Comparison of ENCODE assay signal across 20 mouse cellular contexts in the genomic region with DNA sequence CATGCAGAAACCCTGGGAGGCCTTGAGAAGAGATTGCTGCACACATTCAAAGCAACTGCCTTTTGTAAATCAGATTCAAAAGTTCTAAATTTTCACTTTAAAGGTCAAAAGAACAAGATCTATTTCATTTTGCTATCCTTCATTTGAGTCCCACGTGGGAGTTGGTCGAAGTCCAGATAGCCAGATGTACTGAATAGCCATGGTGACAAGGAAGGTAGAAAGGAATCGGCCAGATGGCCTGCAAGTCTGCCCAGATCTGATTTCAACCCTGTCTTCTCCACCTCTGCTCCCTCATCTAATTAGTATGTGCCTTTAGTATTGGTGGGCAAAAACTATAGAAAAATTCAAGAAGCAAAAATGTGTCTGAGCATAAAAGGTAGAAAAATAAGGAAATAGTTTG.
A peak's percentile ranks its signal among the peaks of the same experiment; 100 is the strongest.
DNase-seq lines count a peak whose midpoint lies in the region; ATAC-seq and TF ChIP-seq lines count a peak whose summit lies in the region.
"Had no signal": no experiment of that assay in that cellular context is flagged by ENCODE, and none has a peak within 500 bp of the region (broad histone marks: within the 10 kb centered on the region; RNA-seq: fewer than 3 reads in every experiment).

No protein-coding gene starts in this region.

- no peak for TF ChIP-seq CTCF in hindbrain, postnatal 0 days (IDR thresholded peaks at IDR 0.05; ENCODE audit: low read depth)

- WGBS in hindbrain, postnatal 0 days: 45% methylated on average over 3 of the region's 3 CpGs
- 47% methylated on average over 3 of the region's 3 CpGs for WGBS in hindbrain, embryonic 12.5 days

- H3K36me3 ChIP-seq in hindbrain, postnatal 0 days (ENCODE audit: insufficient read depth, low read length): no peaks in the 10 kb centered on the region
- no peaks in the 10 kb centered on the region for H3K36me3 ChIP-seq in hindbrain, embryonic 12.5 days
- H3K36me3 ChIP-seq: embryonic facial prominence, embryonic 13.5 days; hindbrain, embryonic 15.5 days; limb, embryonic 10.5 days; liver, embryonic 12.5 days had no signal

- no peak overlapping the region for H3K27ac ChIP-seq in hindbrain, postnatal 0 days
- no peak overlapping the region for H3K27ac ChIP-seq in hindbrain, embryonic 12.5 days
- H3K27ac ChIP-seq: embryonic facial prominence, embryonic 13.5 days; hindbrain, embryonic 15.5 days; layer of hippocampus, adult 2 months; limb, embryonic 10.5 days; liver, embryonic 12.5 days had no signal

- peak; percentile 5 for DNase-seq in adrenal gland, postnatal 14 days
- DNase-seq in adrenal gland, adult 8-10 months: no peak
- DNase-seq in hindbrain, postnatal 0 days (ENCODE audit: low spot score): peak; percentile 54
- DNase-seq in 3T3-L1 (ENCODE audit: low read depth, low spot score): peak; percentile 39
- peak; percentile 87 for DNase-seq in cerebellum, postnatal 10 days
- DNase-seq in right cerebral cortex, postnatal 4 days: no peak
- DNase-seq in T-cell, adult 2 months (ENCODE audit: low spot score): no peak
- DNase-seq: heart, postnatal 14 days; lung, embryonic 14.5 days; lung, postnatal 4 days; thymus, postnatal 36 days had no signal

- no peaks in the 10 kb centered on the region for H3K4me1 ChIP-seq in hindbrain, postnatal 0 days (ENCODE audit: insufficient read depth, low read length)
- no peaks in the 10 kb centered on the region for H3K4me1 ChIP-seq in hindbrain, embryonic 12.5 days
- H3K4me1 ChIP-seq: hindbrain, embryonic 15.5 days; limb, embryonic 10.5 days; liver, embryonic 12.5 days had no signal

- H3K9me3 ChIP-seq in hindbrain, postnatal 0 days (ENCODE audit: low read length): no peaks in the 10 kb centered on the region
- no peaks in the 10 kb centered on the region for H3K9me3 ChIP-seq in hindbrain, embryonic 12.5 days (replicated peaks)
- H3K9me3 ChIP-seq: embryonic facial prominence, embryonic 13.5 days; hindbrain, embryonic 15.5 days; limb, embryonic 10.5 days; liver, embryonic 12.5 days had no signal

- no peak overlapping the region for H3K4me3 ChIP-seq in hindbrain, postnatal 0 days (ENCODE audit: low read length)
- H3K4me3 ChIP-seq in hindbrain, embryonic 12.5 days: no peak overlapping the region
- H3K4me3 ChIP-seq: embryonic facial prominence, embryonic 13.5 days; hindbrain, embryonic 15.5 days; layer of hippocampus, adult 2 months; limb, embryonic 10.5 days; liver, embryonic 12.5 days had no signal

- H3K4me2 ChIP-seq in hindbrain, postnatal 0 days (ENCODE audit: low read depth, low read length): no peak overlapping the region
- H3K4me2 ChIP-seq in hindbrain, embryonic 12.5 days (replicated peaks): no peak overlapping the region
- H3K4me2 ChIP-seq: embryonic facial prominence, embryonic 13.5 days; heart, embryonic 11.5 days; hindbrain, embryonic 15.5 days; liver, embryonic 12.5 days; lung, embryonic 14.5 days; midbrain, embryonic 11.5 days had no signal

- no peaks in the 10 kb centered on the region for H3K27me3 ChIP-seq in hindbrain, postnatal 0 days (ENCODE audit: insufficient read depth, low read length)
- H3K27me3 ChIP-seq in hindbrain, embryonic 12.5 days: no peaks in the 10 kb centered on the region
- H3K27me3 ChIP-seq: embryonic facial prominence, embryonic 13.5 days; hindbrain, embryonic 15.5 days; liver, embryonic 12.5 days had no signal

- ATAC-seq in hindbrain, postnatal 0 days: 0 out of 2 replicates have a peak, but pooled peaks have one; percentile 55
- no peak for ATAC-seq in hindbrain, embryonic 12.5 days (ENCODE audit: low FRiP score)
- ATAC-seq: intestine, postnatal 0 days; liver, embryonic 12.5 days had no signal

- H3K9ac ChIP-seq in hindbrain, postnatal 0 days (replicated peaks; ENCODE audit: low read length): no peak overlapping the region
- H3K9ac ChIP-seq in hindbrain, embryonic 12.5 days: no peak overlapping the region
- H3K9ac ChIP-seq: embryonic facial prominence, embryonic 13.5 days; hindbrain, embryonic 15.5 days; liver, embryonic 12.5 days; lung, embryonic 14.5 days had no signal

Comparison
In these comparisons a context has a peak if more than half of its experiments do, and no peak if none do; other contexts are left out.
1. DNase-seq: peak in adrenal gland, postnatal 14 days (single experiment), hindbrain, postnatal 0 days (single experiment), 3T3-L1 (single experiment) and cerebellum, postnatal 10 days (2 of 2); none in adrenal gland, adult 8-10 months (single experiment), right cerebral cortex, postnatal 4 days (single experiment) and T-cell, adult 2 months (single experiment).